Mouse (Mus musculus) olfactory bulb, adult 2 months (tissue): Measurements from ENCODE around the gene Zfp455.

ENCODE experiments used
- CTCF ChIP-seq: fragments of 200-500 bp; IDR thresholded peaks from 2 replicates; pipeline ENCODE4 v1.5.1; 2012; ENCODE audit warnings: low read depth, mild to moderate bottlenecking, low read length, moderate library complexity; ENCODE audit not compliant: insufficient read depth
- POLR2A ChIP-seq: fragments of 200-500 bp; IDR thresholded peaks from 2 replicates; pipeline ENCODE4 v1.6.1; 2012; ENCODE audit warnings: mild to moderate bottlenecking, low read depth, low read length, moderate library complexity; ENCODE audit not compliant: insufficient read depth

DNA sequence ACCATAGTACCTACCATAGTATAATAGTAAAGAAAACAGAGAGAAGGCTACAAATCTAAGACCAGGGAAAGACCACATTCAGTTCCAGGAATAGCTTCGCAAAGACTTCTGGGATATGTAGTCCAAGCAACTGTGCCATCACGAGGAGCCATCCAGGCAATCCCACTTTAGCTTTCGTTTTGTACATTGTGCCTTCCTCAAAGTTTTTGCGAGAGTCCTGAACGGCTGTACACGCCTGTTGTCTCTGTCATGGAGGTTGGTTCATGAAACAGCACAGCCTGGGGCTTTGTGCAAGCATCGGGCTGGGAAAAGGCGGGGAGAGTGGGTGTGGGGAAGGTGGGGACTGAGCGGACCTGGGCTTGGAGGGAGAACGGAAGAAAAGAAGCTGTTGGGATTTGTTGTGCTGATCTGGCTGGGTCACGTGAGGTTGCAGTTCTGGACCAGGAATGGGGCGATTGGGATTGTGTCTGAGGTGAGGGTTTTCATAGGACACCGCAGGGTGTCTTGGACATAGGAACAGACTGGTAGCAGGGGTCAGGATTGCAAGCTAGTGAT lies at the start of gene Zfp455:
- no peak for TF ChIP-seq CTCF
- no peak for TF ChIP-seq POLR2A
